ENCODE assay signal across 29 mouse cellular contexts in the genomic region with DNA sequence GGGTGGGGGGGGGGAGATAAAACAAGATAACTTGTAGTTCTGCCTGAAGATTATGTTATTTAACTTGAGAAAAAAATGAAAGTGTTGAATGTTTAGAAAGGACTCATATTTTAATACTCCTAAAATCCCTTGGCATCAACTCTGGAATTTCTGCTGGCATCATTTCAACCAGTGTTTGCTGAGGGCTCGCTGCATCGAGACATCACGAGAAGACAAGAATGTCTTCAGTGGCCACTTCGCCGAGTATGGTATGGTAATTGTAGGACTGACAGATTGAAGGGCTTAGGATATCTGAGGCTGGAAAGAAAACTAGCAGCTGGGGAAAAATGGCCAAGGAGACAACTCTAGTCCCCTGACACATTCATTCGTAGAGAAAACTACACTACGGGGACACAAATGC.
A peak's percentile ranks its signal among the peaks of the same experiment; 100 is the strongest.
DNase-seq lines count a peak whose midpoint lies in the region; ATAC-seq and TF ChIP-seq lines count a peak whose summit lies in the region.
"Had no signal": no experiment of that assay in that cellular context is flagged by ENCODE, and none has a peak within 500 bp of the region (broad histone marks: within the 10 kb centered on the region; RNA-seq: fewer than 3 reads in every experiment).

No protein-coding gene starts in this region.

- WGBS in lung, embryonic 14.5 days: 36% methylated on average over 7 of the region's 7 CpGs
- 52% methylated on average over 7 of the region's 7 CpGs for WGBS in lung, adult 2 months
- WGBS in embryonic facial prominence, embryonic 15.5 days: 32% methylated on average over 7 of the region's 7 CpGs
- WGBS in lung, postnatal 0 days: 43% methylated on average over 7 of the region's 7 CpGs
- WGBS in stomach, embryonic 14.5 days: 34% methylated on average over 7 of the region's 7 CpGs
- 85% methylated on average over 7 of the region's 7 CpGs for WGBS in midbrain, embryonic 14.5 days

- peak overlapping the region; percentile 91 for H3K27ac ChIP-seq in lung, embryonic 14.5 days (ENCODE audit: low read depth)
- 0 out of 2 replicates have a peak overlapping the region, but pooled peaks have one; percentile 28 for H3K27ac ChIP-seq in embryonic facial prominence, embryonic 15.5 days (replicated peaks)
- H3K27ac ChIP-seq in lung, postnatal 0 days (ENCODE audit: low read length): peak overlapping the region; percentile 69
- H3K27ac ChIP-seq in stomach, embryonic 14.5 days (ENCODE audit: low read length): peak overlapping the region; percentile 81; the same call in 1 of the 2 replicates
- H3K27ac ChIP-seq in midbrain, embryonic 14.5 days (replicated peaks; ENCODE audit: low read depth, low read length): no peak overlapping the region
- H3K27ac ChIP-seq: embryonic facial prominence, embryonic 13.5 days; forebrain, embryonic 12.5 days; hindbrain, embryonic 14.5 days; kidney, postnatal 0 days; limb, embryonic 13.5 days; neural tube, embryonic 12.5 days had no signal

- no peak overlapping the region for H3K4me2 ChIP-seq in lung, embryonic 14.5 days
- no peak overlapping the region for H3K4me2 ChIP-seq in embryonic facial prominence, embryonic 15.5 days (replicated peaks)
- no peak overlapping the region for H3K4me2 ChIP-seq in lung, postnatal 0 days (replicated peaks; ENCODE audit: low read depth, low read length)
- no peak overlapping the region for H3K4me2 ChIP-seq in stomach, embryonic 14.5 days (replicated peaks; ENCODE audit: low read depth, low read length)
- no peak overlapping the region for H3K4me2 ChIP-seq in midbrain, embryonic 14.5 days (ENCODE audit: low read length)
- H3K4me2 ChIP-seq: embryonic facial prominence, embryonic 13.5 days; forebrain, embryonic 12.5 days; heart, embryonic 11.5 days; hindbrain, embryonic 14.5 days; limb, embryonic 13.5 days; liver, embryonic 11.5 days; midbrain, embryonic 11.5 days; neural tube, embryonic 12.5 days had no signal

- H3K9me3 ChIP-seq in lung, embryonic 14.5 days (ENCODE audit: low read depth, low read length): no peaks in the 10 kb centered on the region
- no peaks in the 10 kb centered on the region for H3K9me3 ChIP-seq in embryonic facial prominence, embryonic 15.5 days (replicated peaks)
- no peaks in the 10 kb centered on the region for H3K9me3 ChIP-seq in lung, postnatal 0 days (ENCODE audit: low read length)
- H3K9me3 ChIP-seq in stomach, embryonic 14.5 days (ENCODE audit: control insufficient read depth, low read depth, low read length): no peaks in the 10 kb centered on the region
- no peaks in the 10 kb centered on the region for H3K9me3 ChIP-seq in midbrain, embryonic 14.5 days (ENCODE audit: control insufficient read depth, low read length)
- H3K9me3 ChIP-seq: embryonic facial prominence, embryonic 13.5 days; forebrain, embryonic 12.5 days; limb, embryonic 13.5 days; neural tube, embryonic 12.5 days had no signal

- no peaks in the 10 kb centered on the region for H3K27me3 ChIP-seq in lung, embryonic 14.5 days (ENCODE audit: insufficient read depth, low read length)
- H3K27me3 ChIP-seq in embryonic facial prominence, embryonic 15.5 days: no peaks in the 10 kb centered on the region
- no peaks in the 10 kb centered on the region for H3K27me3 ChIP-seq in lung, postnatal 0 days (replicated peaks; ENCODE audit: insufficient read depth, low read length)
- H3K27me3 ChIP-seq in stomach, embryonic 14.5 days (ENCODE audit: control insufficient read depth, insufficient read depth, low read length): no peaks in the 10 kb centered on the region
- H3K27me3 ChIP-seq in midbrain, embryonic 14.5 days (ENCODE audit: control insufficient read depth, insufficient read depth, low read length): no peaks in the 10 kb centered on the region
- H3K27me3 ChIP-seq: embryonic facial prominence, embryonic 13.5 days; forebrain, embryonic 12.5 days; limb, embryonic 13.5 days; neural tube, embryonic 12.5 days had no signal

- H3K36me3 ChIP-seq in lung, embryonic 14.5 days (ENCODE audit: insufficient read depth): no peaks in the 10 kb centered on the region
- H3K36me3 ChIP-seq in embryonic facial prominence, embryonic 15.5 days: no peaks in the 10 kb centered on the region
- H3K36me3 ChIP-seq in lung, postnatal 0 days (ENCODE audit: insufficient read depth, low read length): no peaks in the 10 kb centered on the region
- H3K36me3 ChIP-seq in stomach, embryonic 14.5 days (ENCODE audit: control insufficient read depth, insufficient read depth, low read length): no peaks in the 10 kb centered on the region
- H3K36me3 ChIP-seq in midbrain, embryonic 14.5 days (ENCODE audit: control insufficient read depth, insufficient read depth, low read length): no peaks in the 10 kb centered on the region
- H3K36me3 ChIP-seq: embryonic facial prominence, embryonic 13.5 days; forebrain, embryonic 12.5 days; limb, embryonic 13.5 days; neural tube, embryonic 12.5 days had no signal

- TF ChIP-seq EP300 in lung, postnatal 0 days (IDR thresholded peaks at IDR 0.05): no peak

- no peak for TF ChIP-seq CTCF in lung, embryonic 14.5 days (IDR thresholded peaks at IDR 0.05; ENCODE audit: low read depth)
- no peak for TF ChIP-seq CTCF in lung, adult 2 months (IDR thresholded peaks at IDR 0.05; ENCODE audit: insufficient read depth, low read length)
- no peak for TF ChIP-seq CTCF in lung, postnatal 0 days (IDR thresholded peaks at IDR 0.05)

- no peak for ATAC-seq in lung, embryonic 14.5 days (ENCODE audit: insufficient read depth)
- ATAC-seq in embryonic facial prominence, embryonic 15.5 days (ENCODE audit: insufficient number of reproducible peaks, low FRiP score, low TSS enrichment, low read depth): no peak
- ATAC-seq in lung, postnatal 0 days: no peak
- ATAC-seq in stomach, embryonic 14.5 days (ENCODE audit: insufficient number of reproducible peaks, insufficient read depth, low FRiP score, low read depth): no peak
- no peak for ATAC-seq in midbrain, embryonic 14.5 days (ENCODE audit: low FRiP score, low TSS enrichment)
- ATAC-seq: CD4-positive, CD25-positive, alpha-beta regulatory T cell, adult 4 months had no signal

- H3K9ac ChIP-seq in lung, embryonic 14.5 days: no peak overlapping the region
- no peak overlapping the region for H3K9ac ChIP-seq in embryonic facial prominence, embryonic 15.5 days
- no peak overlapping the region for H3K9ac ChIP-seq in lung, postnatal 0 days (replicated peaks; ENCODE audit: low read depth)
- H3K9ac ChIP-seq in stomach, embryonic 14.5 days (replicated peaks; ENCODE audit: low read depth, low read length): no peak overlapping the region
- H3K9ac ChIP-seq in midbrain, embryonic 14.5 days (replicated peaks; ENCODE audit: low read length): no peak overlapping the region
- H3K9ac ChIP-seq: embryonic facial prominence, embryonic 13.5 days; forebrain, embryonic 12.5 days; hindbrain, embryonic 14.5 days; limb, embryonic 13.5 days; neural tube, embryonic 12.5 days had no signal

- no peak overlapping the region for H3K4me3 ChIP-seq in lung, embryonic 14.5 days (ENCODE audit: low read depth, low read length)
- no peak overlapping the region for H3K4me3 ChIP-seq in lung, adult 2 months (replicated peaks; ENCODE audit: extremely low read depth, low read depth, low read length)
- no peak overlapping the region for H3K4me3 ChIP-seq in embryonic facial prominence, embryonic 15.5 days (replicated peaks)
- no peak overlapping the region for H3K4me3 ChIP-seq in lung, postnatal 0 days (ENCODE audit: low read depth, low read length)
- no peak overlapping the region for H3K4me3 ChIP-seq in stomach, embryonic 14.5 days (ENCODE audit: low read depth, low read length)
- no peak overlapping the region for H3K4me3 ChIP-seq in midbrain, embryonic 14.5 days (replicated peaks; ENCODE audit: low read depth, low read length)
- H3K4me3 ChIP-seq: embryonic facial prominence, embryonic 13.5 days; forebrain, embryonic 12.5 days; limb, embryonic 13.5 days; myocyte; neural tube, embryonic 12.5 days had no signal

- DNase-seq in lung, embryonic 14.5 days: peak; percentile 93
- no peak for DNase-seq in lung, adult 2 months
- DNase-seq in lung, postnatal 0 days (ENCODE audit: low spot score): peak; percentile 67
- DNase-seq in midbrain, embryonic 14.5 days: no peak
- DNase-seq in testis, postnatal 14 days (ENCODE audit: low spot score): no peak
- DNase-seq in frontal cortex, postnatal 36 days (ENCODE audit: low spot score in 2 of 2): no peak
- DNase-seq: adrenal gland, postnatal 10 days; cerebellum, adult 8-10 months; embryo, embryonic 11 days; gastrocnemius, postnatal 25 days; heart, adult 18-20 months; heart, postnatal 4 days; kidney, postnatal 4 days; right cerebral cortex, adult 18-20 months; thymus, adult 18-20 months; thymus, postnatal 36 days had no signal

- peaks cover 11% of the 10 kb centered on the region; the same call in 1 of the 2 replicates for H3K4me1 ChIP-seq in lung, embryonic 14.5 days (ENCODE audit: insufficient read depth)
- no peaks in the 10 kb centered on the region; the same call in 1 of the 2 replicates for H3K4me1 ChIP-seq in lung, adult 2 months (ENCODE audit: control insufficient read depth, insufficient read depth, low read length)
- peaks cover 13% of the 10 kb centered on the region for H3K4me1 ChIP-seq in embryonic facial prominence, embryonic 15.5 days
- H3K4me1 ChIP-seq in lung, postnatal 0 days (ENCODE audit: insufficient read depth, low read depth, low read length): no peaks in the 10 kb centered on the region
- H3K4me1 ChIP-seq in stomach, embryonic 14.5 days (ENCODE audit: control insufficient read depth, insufficient read depth, low read length): peaks cover 14% of the 10 kb centered on the region; the same call in 1 of the 2 replicates
- H3K4me1 ChIP-seq in midbrain, embryonic 14.5 days (ENCODE audit: control insufficient read depth, insufficient read depth, low read length): no peaks in the 10 kb centered on the region
- H3K4me1 ChIP-seq: neural tube, embryonic 12.5 days had no signal

- TF ChIP-seq POLR2A in lung, adult 2 months (IDR thresholded peaks at IDR 0.05; ENCODE audit: borderline replicate concordance, extremely low read depth, low read depth, low read length): no peak

Comparison
In these comparisons a context has a peak if more than half of its experiments do, and no peak if none do; other contexts are left out.
1. DNase-seq: peak in lung, embryonic 14.5 days (single experiment) and lung, postnatal 0 days (single experiment); none in lung, adult 2 months (single experiment), midbrain, embryonic 14.5 days (single experiment), testis, postnatal 14 days (single experiment) and frontal cortex, postnatal 36 days (0 of 2).